Mouse (Mus musculus) R1 (cell line): ENCODE results near the gene Apex2.
"Not testable (repeated sequence)": the region's sequence is repeated elsewhere in the genome, so short reads cannot be mapped to it uniquely, and the experiment has no call there.

Experiments used
- DNase-seq: peaks from one replicate; pipeline ENCODE4 v3.0.0-alpha.2; 2018; ENCODE audit warnings: low read depth, low spot score

Gene Apex2

DNA sequence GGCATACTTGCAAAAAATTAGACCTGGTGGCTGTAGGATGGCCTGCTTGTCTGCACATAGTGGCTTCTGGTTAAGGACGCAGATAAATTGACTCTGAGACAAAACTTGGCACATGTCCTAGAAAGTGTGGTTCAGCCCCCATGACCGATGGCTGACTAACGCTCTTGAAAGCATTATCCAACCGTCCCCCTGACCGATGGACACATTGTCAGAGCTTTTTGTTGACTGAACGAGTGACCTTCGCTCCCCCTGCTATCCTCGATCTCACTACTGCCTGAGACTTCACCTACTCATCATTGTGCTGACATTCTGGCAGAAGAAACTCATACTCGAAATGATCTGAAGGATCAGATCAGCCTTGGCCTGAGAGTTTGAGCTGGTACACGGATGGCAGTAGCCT, 101.9 kb downstream of the Apex2 start:
- DNase-seq = not testable (repeated sequence)

GRCm38 (mm10) chrX:150486314-150487030, 103.2 kb downstream of the Apex2 start:
- not testable (repeated sequence) for DNase-seq

GRCm38 (mm10) chrX:150477854-150478780, 111.6 kb downstream of the Apex2 start:
- peak; percentile 90 for DNase-seq

- DNase-seq = no peak
These were observed 118.3 kb downstream of the Apex2 start for GRCm38 (mm10) chrX:150471416-150471815.
